ENCODE assay signal across 10 mouse cellular contexts in the genomic region with DNA sequence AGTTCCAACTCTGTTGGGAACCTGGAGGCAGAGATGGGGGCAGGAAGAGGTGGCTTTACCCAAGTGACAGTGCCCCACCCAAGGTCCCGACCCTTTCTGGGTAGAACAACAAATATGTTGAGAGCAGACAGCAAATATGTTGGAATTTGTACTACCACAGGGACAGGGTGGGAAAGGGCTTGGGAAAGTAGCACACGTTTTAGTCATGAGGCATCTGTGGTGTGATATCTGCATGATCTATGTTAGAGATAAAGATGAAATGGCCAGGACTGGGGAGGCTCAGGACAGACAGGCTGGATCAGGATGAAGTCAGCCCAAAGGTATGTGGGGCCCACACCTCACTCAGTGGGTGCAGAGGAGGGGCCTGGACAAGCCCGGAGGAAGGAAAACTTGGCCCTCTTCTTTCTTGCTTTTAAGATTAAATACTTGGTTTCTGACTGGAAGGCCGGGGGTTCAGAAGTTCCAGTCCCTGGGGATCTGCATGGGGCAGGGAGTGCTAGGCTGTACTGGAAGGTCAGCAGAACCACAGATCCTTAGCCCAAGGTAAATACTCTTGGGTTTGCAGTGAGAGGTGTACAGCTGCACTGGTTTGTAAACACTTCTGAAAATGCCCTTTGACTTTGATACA. TPM values are rescaled to one million over a fixed set of nuclear protein-coding genes. Genes with fewer than 3 reads are reported as not detected.
DNase-seq lines count a peak whose midpoint lies in the region; ATAC-seq and TF ChIP-seq lines count a peak whose summit lies in the region.
"Had no signal": no experiment of that assay in that cellular context is flagged by ENCODE, and none has a peak within 500 bp of the region (broad histone marks: within the 10 kb centered on the region; RNA-seq: fewer than 3 reads in every experiment).

No protein-coding gene starts in this region.

- TF ChIP-seq CTCF in kidney, postnatal 0 days (IDR thresholded peaks at IDR 0.05; ENCODE audit: low read depth): no peak

- H3K4me2 ChIP-seq in kidney, postnatal 0 days (ENCODE audit: low read length): no peak overlapping the region
- H3K4me2 ChIP-seq in stomach, embryonic 15.5 days: no peak overlapping the region

- no peaks in the 10 kb centered on the region for H3K27me3 ChIP-seq in kidney, postnatal 0 days (ENCODE audit: insufficient read depth, low read length)
- no peaks in the 10 kb centered on the region for H3K27me3 ChIP-seq in stomach, embryonic 15.5 days (replicated peaks)

- H3K9me3 ChIP-seq in kidney, postnatal 0 days (replicated peaks; ENCODE audit: low read length): no peaks in the 10 kb centered on the region
- no peaks in the 10 kb centered on the region for H3K9me3 ChIP-seq in stomach, embryonic 15.5 days

- peaks cover 14% of the 10 kb centered on the region; the same call in 1 of the 2 replicates for H3K4me1 ChIP-seq in kidney, postnatal 0 days (replicated peaks; ENCODE audit: insufficient read depth, low read length)
- H3K4me1 ChIP-seq in brown adipose tissue, adult 24 weeks (ENCODE audit: control insufficient read depth, insufficient read depth, insufficient read length, low read length): peaks cover 11% of the 10 kb centered on the region
- peaks cover 19% of the 10 kb centered on the region for H3K4me1 ChIP-seq in stomach, embryonic 15.5 days

- H3K9ac ChIP-seq in kidney, postnatal 0 days (ENCODE audit: low read depth, low read length): no peak overlapping the region
- no peak overlapping the region for H3K9ac ChIP-seq in stomach, embryonic 15.5 days

- peak overlapping the region; percentile 57 for H3K27ac ChIP-seq in kidney, postnatal 0 days
- peak overlapping the region; percentile 26; the same call in 1 of the 2 replicates for H3K27ac ChIP-seq in brown adipose tissue, adult 24 weeks (replicated peaks; ENCODE audit: low read depth, low read length)
- peak overlapping the region; percentile 72 for H3K27ac ChIP-seq in stomach, embryonic 15.5 days

- ATAC-seq in kidney, postnatal 0 days (replicated peaks; ENCODE audit: low FRiP score, low read depth): peak; percentile 37; the same call in 1 of the 2 replicates
- peak; percentile 68 for ATAC-seq in stomach, embryonic 15.5 days (ENCODE audit: insufficient read depth, low FRiP score, low read depth)
- ATAC-seq: midbrain, embryonic 16.5 days had no signal

- H3K36me3 ChIP-seq in kidney, postnatal 0 days (ENCODE audit: insufficient read depth, low read length): no peaks in the 10 kb centered on the region
- no peaks in the 10 kb centered on the region for H3K36me3 ChIP-seq in stomach, embryonic 15.5 days

- 30% methylated on average over 4 of the region's 4 CpGs for WGBS in kidney, postnatal 0 days
- WGBS in stomach, embryonic 15.5 days: 19% methylated on average over 4 of the region's 4 CpGs

- DNase-seq in kidney, postnatal 0 days (ENCODE audit: low spot score): peak; percentile 34
- DNase-seq in kidney, adult 8-10 months: no peak
- peak; percentile 14 for DNase-seq in heart, postnatal 4 days
- no peak for DNase-seq in frontal cortex, postnatal 36 days (ENCODE audit: low spot score in 2 of 2)
- no peak for DNase-seq in layer of hippocampus, adult 9-10 months (ENCODE audit: low spot score)
- no peak for DNase-seq in thymus, postnatal 14 days

- no peak overlapping the region for H3K4me3 ChIP-seq in kidney, postnatal 0 days (replicated peaks; ENCODE audit: low read depth, low read length)
- no peak overlapping the region for H3K4me3 ChIP-seq in brown adipose tissue, adult 24 weeks (ENCODE audit: insufficient read depth, low read depth, low read length)
- no peak overlapping the region for H3K4me3 ChIP-seq in stomach, embryonic 15.5 days (replicated peaks)

RNA-seq across cellular contexts. Expression of a gene that starts 19.1 kb away (rescaled TPM):
- not detected in 2 replicates for polyA plus RNA-seq in kidney, postnatal 0 days (2015; fragmentation: Nextera tagmentation; extraction: Ambion mirVana)
- polyA plus RNA-seq in brown adipose tissue, adult 24 weeks (2012; ENCODE audit: insufficient read depth, insufficient read length, missing spikeins): not detected in 2 replicates
- total RNA-seq in heart, postnatal 4 days (2021): not detected
- polyA plus RNA-seq in stomach, embryonic 15.5 days (2015; fragmentation: Nextera tagmentation; extraction: Ambion mirVana): not detected in 2 replicates
- total RNA-seq: hematopoietic stem cell, adult 5-6 weeks had no signal
- polyA plus RNA-seq: midbrain, embryonic 16.5 days had no signal

RNA-seq across cellular contexts. Expression of a gene that starts 28.6 kb away (rescaled TPM):
- polyA plus RNA-seq in kidney, postnatal 0 days (2015; fragmentation: Nextera tagmentation; extraction: Ambion mirVana): 13.4 and 14.6 TPM in 2 replicates
- polyA plus RNA-seq in brown adipose tissue, adult 24 weeks (2012; ENCODE audit: insufficient read depth, insufficient read length, missing spikeins): 9.2 and 10.1 TPM in 2 replicates
- 10 to 100 TPM; 13.2 to 16.4 TPM for total RNA-seq in heart, postnatal 4 days (2021)
- 13.7 and 16.4 TPM in 2 replicates for polyA plus RNA-seq in stomach, embryonic 15.5 days (2015; fragmentation: Nextera tagmentation; extraction: Ambion mirVana)

Comparison
In these comparisons a context has a peak if more than half of its experiments do, and no peak if none do; other contexts are left out.
1. DNase-seq: peak in kidney, postnatal 0 days (single experiment) and heart, postnatal 4 days (single experiment); none in kidney, adult 8-10 months (0 of 2), frontal cortex, postnatal 36 days (0 of 2), layer of hippocampus, adult 9-10 months (single experiment) and thymus, postnatal 14 days (single experiment).
2. Peak in every context shown above with its lines, with median percentiles within 50 percentile points of each other: H3K27ac ChIP-seq.